Mouse (Mus musculus): ENCODE measurements around the gene Scamp3. TPM values are rescaled to one million over a fixed set of nuclear protein-coding genes. Genes with fewer than 3 reads are reported as not detected.

Gene Scamp3
- polyA plus RNA-seq, 1 experiment from 2014 or later, result 128 TPM

DNA sequence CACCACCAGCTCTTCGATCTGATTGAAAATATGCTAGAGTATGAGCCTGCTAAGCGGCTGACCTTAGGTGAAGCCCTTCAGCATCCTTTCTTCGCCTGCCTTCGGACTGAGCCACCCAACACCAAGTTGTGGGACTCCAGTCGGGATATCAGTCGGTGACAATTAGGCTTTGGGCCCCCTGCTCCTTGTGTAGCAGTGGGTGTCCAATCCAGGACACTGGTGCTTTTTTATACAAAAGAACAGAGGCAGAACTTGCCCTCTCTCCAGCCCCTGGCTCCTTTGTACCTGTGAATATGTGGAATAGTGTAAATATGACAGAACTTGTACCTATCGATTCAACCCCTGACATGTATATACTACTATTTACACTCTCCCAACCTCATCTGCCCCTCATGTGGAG lies 852 bp upstream of the Scamp3 start:
- no peak for ATAC-seq
- Histone ChIP-seq H3K4me3 (replicated peaks; ENCODE audit: low read length) (no peak overlapping the region), H3K4me2 (ENCODE audit: low read length) (no peak overlapping the region), H3K27me3 (replicated peaks; ENCODE audit: control insufficient read depth, insufficient read depth, low read length) (no peaks in the 10 kb centered on the region), H3K27ac (ENCODE audit: low read length) (no peak overlapping the region), H3K9ac (replicated peaks; ENCODE audit: low read depth, low read length) (no peak overlapping the region), H3K4me1 (replicated peaks; ENCODE audit: control insufficient read depth, insufficient read depth, low read length) (peaks cover 13% of the 10 kb centered on the region), H3K36me3 (ENCODE audit: control insufficient read depth, insufficient read depth) (peaks cover 31% of the 10 kb centered on the region), H3K9me3 (ENCODE audit: control insufficient read depth, low read length) (no peaks in the 10 kb centered on the region)
- WGBS, result 86% methylated on average over 7 of the region's 7 CpGs

GRCm38 (mm10) chr3:89178107-89178385 lies 773 bp downstream of the Scamp3 start:
- Histone ChIP-seq H3K4me1 (replicated peaks; ENCODE audit: control insufficient read depth, insufficient read depth, low read length) (peaks cover 13% of the 10 kb centered on the region), H3K27me3 (replicated peaks; ENCODE audit: control insufficient read depth, insufficient read depth, low read length) (no peaks in the 10 kb centered on the region), H3K36me3 (ENCODE audit: control insufficient read depth, insufficient read depth) (peaks cover 28% of the 10 kb centered on the region), H3K27ac (ENCODE audit: low read length) (no peak overlapping the region), H3K4me3 (replicated peaks; ENCODE audit: low read length) (peak overlapping the region; percentile 82), H3K9ac (replicated peaks; ENCODE audit: low read depth, low read length) (peak overlapping the region; percentile 67), H3K9me3 (ENCODE audit: control insufficient read depth, low read length) (no peaks in the 10 kb centered on the region), H3K4me2 (ENCODE audit: low read length) (peak overlapping the region; percentile 84)
- no peak for ATAC-seq
- 8% methylated on average over 6 of the region's 6 CpGs for WGBS

DNA sequence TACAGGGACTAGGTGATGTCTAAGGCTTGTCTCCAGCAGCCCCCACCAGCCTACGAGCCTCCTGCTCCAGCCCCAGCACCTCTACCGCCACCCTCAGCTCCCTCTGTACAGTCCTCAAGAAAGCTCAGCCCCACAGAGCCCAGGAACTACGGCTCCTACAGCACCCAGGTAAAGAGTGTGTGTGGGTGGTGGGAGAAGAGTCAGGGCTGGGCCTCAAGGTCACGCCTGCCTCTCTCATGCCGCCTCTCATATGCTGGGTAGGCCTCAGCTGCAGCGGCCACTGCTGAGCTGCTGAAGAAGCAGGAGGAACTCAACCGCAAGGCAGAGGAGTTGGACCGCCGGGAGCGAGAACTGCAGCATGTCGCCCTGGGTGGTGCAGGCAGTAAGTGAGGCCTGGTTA lies 1.8 kb downstream of the Scamp3 start:
- 94% methylated on average over 11 of the region's 11 CpGs for WGBS
- H3K36me3 ChIP-seq (ENCODE audit: control insufficient read depth, insufficient read depth), result peaks cover 20% of the 10 kb centered on the region
- H3K9me3 ChIP-seq (ENCODE audit: control insufficient read depth, low read length), result no peaks in the 10 kb centered on the region
- H3K27me3 ChIP-seq (replicated peaks; ENCODE audit: control insufficient read depth, insufficient read depth, low read length), result no peaks in the 10 kb centered on the region
- H3K27ac ChIP-seq (ENCODE audit: low read length), result no peak overlapping the region
- H3K4me1 ChIP-seq (replicated peaks; ENCODE audit: control insufficient read depth, insufficient read depth, low read length), result peaks cover 20% of the 10 kb centered on the region
- no peak overlapping the region for H3K9ac ChIP-seq (replicated peaks; ENCODE audit: low read depth, low read length)
- no peak for ATAC-seq
- no peak overlapping the region for H3K4me3 ChIP-seq (replicated peaks; ENCODE audit: low read length)
- H3K4me2 ChIP-seq (ENCODE audit: low read length), result no peak overlapping the region

DNA sequence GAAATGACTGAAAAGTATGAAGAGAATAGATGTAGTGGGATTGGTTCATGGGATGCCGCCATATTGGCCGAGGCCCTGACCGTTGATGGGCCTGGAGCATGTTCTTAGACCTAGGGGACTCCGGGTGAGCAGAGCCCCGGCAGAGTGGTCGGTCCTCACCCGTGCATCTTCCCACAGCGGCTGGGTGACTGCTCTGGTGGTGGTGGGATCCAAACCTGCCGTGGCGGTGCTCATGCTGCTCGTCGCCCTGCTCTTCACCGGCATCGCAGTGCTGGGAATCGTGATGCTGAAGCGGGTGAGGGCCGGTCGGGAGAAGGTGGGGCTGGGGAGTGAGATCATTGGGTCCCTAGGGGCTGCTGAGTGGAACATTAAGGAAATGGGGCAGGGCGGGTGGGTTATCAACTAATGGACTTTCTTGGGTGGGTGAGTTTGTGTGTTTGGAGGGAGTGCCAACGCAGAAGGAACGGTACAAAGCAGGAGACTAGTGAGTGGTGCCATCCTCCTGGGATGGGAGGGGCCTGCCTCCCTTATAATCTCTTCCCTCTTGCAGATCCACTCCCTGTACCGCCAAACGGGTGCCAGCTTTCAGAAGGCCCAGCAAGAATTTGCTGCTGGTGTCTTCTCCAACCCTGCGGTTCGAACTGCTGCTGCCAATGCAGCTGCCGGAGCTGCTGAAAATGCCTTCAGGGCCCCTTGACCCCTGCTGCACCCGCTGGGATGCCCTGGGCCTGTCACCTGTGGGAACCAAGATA lies 4.7 kb downstream of the Scamp3 start:
- Histone ChIP-seq H3K27ac (ENCODE audit: low read length) (no peak overlapping the region; the same call in 1 of the 2 replicates), H3K36me3 (ENCODE audit: control insufficient read depth, insufficient read depth) (peaks cover 11% of the 10 kb centered on the region), H3K9ac (replicated peaks; ENCODE audit: low read depth, low read length) (no peak overlapping the region), H3K27me3 (replicated peaks; ENCODE audit: control insufficient read depth, insufficient read depth, low read length) (no peaks in the 10 kb centered on the region), H3K4me2 (ENCODE audit: low read length) (no peak overlapping the region), H3K4me3 (replicated peaks; ENCODE audit: low read length) (no peak overlapping the region), H3K4me1 (replicated peaks; ENCODE audit: control insufficient read depth, insufficient read depth, low read length) (peaks cover 29% of the 10 kb centered on the region), H3K9me3 (ENCODE audit: control insufficient read depth, low read length) (no peaks in the 10 kb centered on the region)
- 93% methylated on average over 27 of the region's 27 CpGs for WGBS
- ATAC-seq, result no peak

GRCm38 (mm10) chr3:89182531-89183057 lies 5.3 kb downstream of the Scamp3 start:
- H3K4me1 ChIP-seq (replicated peaks; ENCODE audit: control insufficient read depth, insufficient read depth, low read length), result peaks cover 27% of the 10 kb centered on the region
- peak overlapping the region; percentile 38 for H3K27ac ChIP-seq (ENCODE audit: low read length)
- H3K36me3 ChIP-seq (ENCODE audit: control insufficient read depth, insufficient read depth), result peaks cover 11% of the 10 kb centered on the region
- peak; percentile 28 for ATAC-seq
- H3K27me3 ChIP-seq (replicated peaks; ENCODE audit: control insufficient read depth, insufficient read depth, low read length), result no peaks in the 10 kb centered on the region
- WGBS, result 50% methylated on average over 7 of the region's 7 CpGs
- H3K9ac ChIP-seq (replicated peaks; ENCODE audit: low read depth, low read length), result peak overlapping the region; percentile 89; the same call in 1 of the 2 replicates
- peak overlapping the region; percentile 65 for H3K4me3 ChIP-seq (replicated peaks; ENCODE audit: low read length)
- H3K4me2 ChIP-seq (ENCODE audit: low read length), result peak overlapping the region; percentile 93
- H3K9me3 ChIP-seq (ENCODE audit: control insufficient read depth, low read length), result no peaks in the 10 kb centered on the region

DNA sequence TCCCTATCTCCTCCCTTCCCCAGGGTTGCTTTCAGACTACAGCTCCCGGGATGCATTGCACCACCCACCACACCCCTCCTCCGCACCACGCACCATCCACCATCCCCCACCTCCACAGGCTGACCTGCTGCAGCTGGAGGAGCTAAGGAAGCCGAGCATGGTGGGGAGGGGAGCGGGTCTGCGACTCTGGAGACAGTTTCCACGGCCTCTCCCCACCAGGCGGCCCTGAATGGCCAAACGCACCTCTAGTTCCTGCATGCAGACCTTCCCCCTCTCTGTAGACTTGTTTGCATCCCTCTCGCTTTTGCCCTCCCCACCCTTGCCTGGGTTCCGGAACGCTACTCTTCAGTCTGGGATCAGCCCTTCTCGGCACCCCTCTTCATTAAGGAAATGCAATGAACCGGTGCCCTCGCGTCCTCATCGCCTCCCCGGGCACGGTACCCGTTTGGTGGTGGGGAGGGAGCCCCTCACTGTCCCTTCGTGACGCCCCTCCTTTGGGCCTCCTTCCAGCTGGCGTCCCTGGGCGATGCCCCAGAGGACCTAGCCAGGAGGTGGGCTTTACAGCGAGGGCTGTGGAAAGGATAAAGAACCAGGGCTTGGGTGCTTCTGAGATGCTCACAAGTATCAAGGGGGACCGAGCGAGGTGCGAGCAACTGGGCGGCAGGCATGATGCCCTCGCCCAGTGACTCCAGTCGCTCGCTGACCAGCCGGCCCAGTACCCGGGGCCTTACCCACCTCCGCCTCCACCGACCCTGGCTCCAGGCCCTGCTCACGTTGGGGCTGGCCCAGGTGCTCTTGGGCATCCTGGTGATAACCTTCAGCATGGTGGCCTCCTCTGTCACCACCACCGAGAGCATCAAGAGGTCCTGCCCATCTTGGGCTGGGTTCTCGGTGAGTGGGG lies 6.0 kb downstream of the Scamp3 start, which contains the start of gene Fam189b:
Gene Fam189b, plus strand, starts transcription at position 86 of the 901 bp plus-strand sequence.
- H3K4me2 ChIP-seq (ENCODE audit: low read length), result peak within 1 kb of the TSS; percentile 93
- no peaks in the 10 kb centered on the region for H3K9me3 ChIP-seq (ENCODE audit: control insufficient read depth, low read length)
- H3K27me3 ChIP-seq (replicated peaks; ENCODE audit: control insufficient read depth, insufficient read depth, low read length), result no peaks in the 10 kb centered on the region
- H3K4me1 ChIP-seq (replicated peaks; ENCODE audit: control insufficient read depth, insufficient read depth, low read length), result peaks cover 22% of the 10 kb centered on the region
- ATAC-seq, result peak; percentile 96
- 3% methylated on average over 39 of the region's 39 CpGs for WGBS
- H3K36me3 ChIP-seq (ENCODE audit: control insufficient read depth, insufficient read depth), result peaks cover 11% of the 10 kb centered on the region
- peak within 1 kb of the TSS; percentile 89 for H3K9ac ChIP-seq (replicated peaks; ENCODE audit: low read depth, low read length)
- peak within 1 kb of the TSS; percentile 65 for H3K4me3 ChIP-seq (replicated peaks; ENCODE audit: low read length)
- peak within 1 kb of the TSS; percentile 82 for H3K27ac ChIP-seq (ENCODE audit: low read length)

GRCm38 (mm10) chr3:89183959-89184315 lies 6.7 kb downstream of the Scamp3 start:
- peak overlapping the region; percentile 82; the same call in 1 of the 2 replicates for H3K27ac ChIP-seq (ENCODE audit: low read length)
- peaks cover 11% of the 10 kb centered on the region for H3K36me3 ChIP-seq (ENCODE audit: control insufficient read depth, insufficient read depth)
- 61% methylated on average over 6 of the region's 6 CpGs for WGBS
- ATAC-seq, result no peak
- peak overlapping the region; percentile 65 for H3K4me3 ChIP-seq (replicated peaks; ENCODE audit: low read length)
- peaks cover 17% of the 10 kb centered on the region for H3K4me1 ChIP-seq (replicated peaks; ENCODE audit: control insufficient read depth, insufficient read depth, low read length)
- peak overlapping the region; percentile 93 for H3K4me2 ChIP-seq (ENCODE audit: low read length)
- no peaks in the 10 kb centered on the region for H3K9me3 ChIP-seq (ENCODE audit: control insufficient read depth, low read length)
- peak overlapping the region; percentile 89 for H3K9ac ChIP-seq (replicated peaks; ENCODE audit: low read depth, low read length)
- H3K27me3 ChIP-seq (replicated peaks; ENCODE audit: control insufficient read depth, insufficient read depth, low read length), result no peaks in the 10 kb centered on the region

GRCm38 (mm10) chr3:89187197-89187596 lies 9.9 kb downstream of the Scamp3 start:
- WGBS, result 34% methylated on average over 23 of the region's 23 CpGs
- H3K36me3 ChIP-seq (ENCODE audit: control insufficient read depth, insufficient read depth), result no peaks in the 10 kb centered on the region
- H3K27ac ChIP-seq (ENCODE audit: low read length), result no peak overlapping the region
- H3K4me2 ChIP-seq (ENCODE audit: low read length), result no peak overlapping the region
- no peaks in the 10 kb centered on the region for H3K9me3 ChIP-seq (ENCODE audit: control insufficient read depth, low read length)
- peaks cover 17% of the 10 kb centered on the region for H3K4me1 ChIP-seq (replicated peaks; ENCODE audit: control insufficient read depth, insufficient read depth, low read length)
- no peaks in the 10 kb centered on the region for H3K27me3 ChIP-seq (replicated peaks; ENCODE audit: control insufficient read depth, insufficient read depth, low read length)
- ATAC-seq, result no peak
- no peak overlapping the region for H3K4me3 ChIP-seq (replicated peaks; ENCODE audit: low read length)
- H3K9ac ChIP-seq (replicated peaks; ENCODE audit: low read depth, low read length), result no peak overlapping the region

Data from forebrain, embryonic 16.5 days (tissue).